Mouse (Mus musculus) retina, adult 2 months (tissue): ENCODE data around the gene Miga1.
"Not testable (repeated sequence)": the region's sequence is repeated elsewhere in the genome, so short reads cannot be mapped to it uniquely, and the experiment has no call there.

Experiments used
- DNase-seq: peaks from one replicate; pipeline ENCODE4 v3.0.0-alpha.2; 2012; ENCODE audit warnings: low read depth, low spot score

The Miga1 gene

GRCm38 (mm10) chr3:152321765-152322547, 18.3 kb downstream of the Miga1 start:
- DNase-seq: no peak

- DNase-seq: no peak
Measured at GRCm38 (mm10) chr3:152320972-152321645, 19.1 kb downstream of the Miga1 start.

DNA sequence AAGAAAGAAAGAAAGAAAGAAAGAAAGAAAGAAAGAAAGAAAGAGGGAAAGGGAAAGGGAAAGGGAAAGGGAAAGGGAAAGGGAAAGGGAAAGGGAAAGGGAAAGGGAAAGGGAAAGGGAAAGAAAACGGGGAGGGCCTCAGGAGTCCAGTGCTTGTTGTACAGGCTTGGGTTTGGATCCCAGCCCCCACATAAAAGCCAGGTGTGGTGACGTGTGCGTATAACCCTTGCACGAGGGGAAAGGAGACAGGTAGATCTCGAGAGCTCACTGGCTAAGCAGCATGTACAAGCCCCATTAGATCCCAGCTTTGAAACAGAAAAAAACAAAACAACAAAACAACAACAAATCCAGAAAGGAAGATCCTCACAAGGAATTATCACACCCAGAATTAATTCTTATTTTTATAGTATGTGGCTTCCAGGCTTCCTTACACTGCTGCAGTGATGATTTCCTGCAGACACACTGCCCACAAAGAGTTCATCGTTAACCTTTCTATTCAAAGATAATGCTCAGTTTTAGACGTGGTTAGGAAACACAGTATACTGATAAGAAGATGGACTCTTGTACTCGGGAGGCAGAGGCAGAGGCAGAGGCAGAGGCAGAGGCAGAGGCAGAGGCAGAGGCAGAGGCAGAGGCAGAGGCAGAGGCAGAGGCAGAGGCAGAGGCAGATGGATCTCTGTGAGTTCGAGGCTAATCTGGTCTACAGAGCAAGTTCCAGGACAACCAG, 23.6 kb downstream of the Miga1 start:
- not testable (repeated sequence) for DNase-seq

- DNase-seq: peak; percentile 57
Measured at GRCm38 (mm10) chr3:152315613-152316012, 24.6 kb downstream of the Miga1 start.

DNA sequence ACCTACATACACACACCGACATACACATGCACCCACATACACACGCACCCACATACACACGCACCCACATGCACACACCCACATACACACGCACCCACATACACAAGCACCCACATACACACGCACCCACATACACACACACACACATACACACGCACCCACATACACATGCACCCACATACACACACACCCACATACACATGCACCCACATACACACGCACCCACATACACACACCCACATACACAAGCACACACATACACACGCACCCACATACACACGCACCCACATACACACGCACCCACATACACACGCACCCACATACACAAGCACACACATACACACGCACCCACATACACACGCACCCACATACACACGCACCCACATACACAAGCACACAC, 25.5 kb downstream of the Miga1 start:
- not testable (repeated sequence) for DNase-seq

DNA sequence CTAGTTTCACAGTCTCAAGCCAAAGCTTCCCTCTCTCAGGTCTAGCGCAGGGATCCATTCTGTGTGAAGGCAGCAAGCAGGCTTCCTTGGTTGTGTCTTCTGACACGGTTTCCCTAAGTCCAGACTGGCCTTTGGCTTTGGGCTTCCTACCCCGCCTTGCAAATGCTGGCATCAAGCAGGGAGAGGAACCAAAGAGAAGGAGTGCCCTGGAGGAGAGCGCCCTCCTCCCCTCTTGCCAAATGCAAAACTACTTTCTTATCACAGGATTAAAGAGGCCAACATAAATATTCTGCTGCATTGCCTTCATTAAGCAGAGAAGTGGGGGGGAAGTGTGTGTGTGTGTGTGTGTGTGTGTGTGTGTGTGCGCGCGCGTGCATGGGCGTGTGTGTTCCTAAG, 31.0 kb downstream of the Miga1 start:
- no peak for DNase-seq

DNA sequence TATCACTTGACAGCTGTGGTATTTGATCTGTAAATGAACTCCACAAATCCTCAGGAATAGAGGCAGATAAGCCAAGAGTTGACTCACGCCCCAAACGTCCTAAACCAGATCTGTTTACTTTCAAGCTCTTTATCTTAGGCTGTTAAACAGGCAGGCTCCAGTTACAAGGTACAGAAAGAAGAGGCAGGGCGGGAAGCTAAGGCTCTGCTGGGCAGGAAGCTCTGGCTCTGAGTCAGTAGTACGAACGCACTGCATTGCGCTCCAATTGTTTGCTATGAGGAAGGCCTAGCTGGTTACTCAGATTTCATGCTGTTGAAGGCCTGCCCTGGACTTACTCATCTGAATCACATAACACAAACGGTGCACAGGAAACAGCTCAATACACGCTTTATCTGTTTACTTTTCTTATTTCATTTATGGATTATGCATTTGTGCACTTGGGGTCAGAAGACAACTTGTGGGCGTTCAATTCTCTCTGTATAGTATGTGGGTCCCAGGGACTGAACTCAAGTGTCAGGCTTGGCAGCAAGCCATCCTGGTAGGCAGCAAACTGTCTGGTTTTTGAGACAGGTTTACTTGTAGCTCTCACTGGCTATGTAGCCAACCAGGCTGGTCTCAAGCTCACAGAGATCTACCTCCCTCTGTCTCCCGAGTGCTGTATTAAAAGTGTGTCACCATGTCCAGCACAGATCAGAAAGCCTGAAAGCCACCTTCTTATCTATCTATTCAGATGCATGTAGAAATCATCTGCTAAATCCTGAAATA, 31.5 kb downstream of the Miga1 start:
- no peak for DNase-seq

DNA sequence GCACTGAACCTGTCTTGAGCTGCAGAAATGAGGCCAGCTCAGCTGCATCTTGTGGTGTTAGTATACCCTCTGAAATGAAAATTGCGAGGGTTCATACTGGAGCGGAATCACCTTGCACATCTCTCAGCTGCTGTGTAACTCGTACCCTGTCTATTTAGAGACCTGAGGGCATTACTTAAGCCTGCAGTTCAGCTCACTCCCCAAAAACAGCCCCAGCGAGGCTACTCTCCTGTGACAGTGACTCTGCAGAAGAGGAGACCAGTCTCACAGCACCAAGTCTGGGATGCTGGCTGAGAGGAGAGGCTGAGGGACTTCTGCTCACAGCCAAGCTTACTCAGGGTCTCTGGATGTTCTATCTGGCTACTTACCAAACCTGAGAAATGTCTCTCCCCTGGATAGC, 34.2 kb downstream of the Miga1 start:
- no peak for DNase-seq

GRCm38 (mm10) chr3:152305080-152305479, 35.1 kb downstream of the Miga1 start:
- no peak for DNase-seq

DNA sequence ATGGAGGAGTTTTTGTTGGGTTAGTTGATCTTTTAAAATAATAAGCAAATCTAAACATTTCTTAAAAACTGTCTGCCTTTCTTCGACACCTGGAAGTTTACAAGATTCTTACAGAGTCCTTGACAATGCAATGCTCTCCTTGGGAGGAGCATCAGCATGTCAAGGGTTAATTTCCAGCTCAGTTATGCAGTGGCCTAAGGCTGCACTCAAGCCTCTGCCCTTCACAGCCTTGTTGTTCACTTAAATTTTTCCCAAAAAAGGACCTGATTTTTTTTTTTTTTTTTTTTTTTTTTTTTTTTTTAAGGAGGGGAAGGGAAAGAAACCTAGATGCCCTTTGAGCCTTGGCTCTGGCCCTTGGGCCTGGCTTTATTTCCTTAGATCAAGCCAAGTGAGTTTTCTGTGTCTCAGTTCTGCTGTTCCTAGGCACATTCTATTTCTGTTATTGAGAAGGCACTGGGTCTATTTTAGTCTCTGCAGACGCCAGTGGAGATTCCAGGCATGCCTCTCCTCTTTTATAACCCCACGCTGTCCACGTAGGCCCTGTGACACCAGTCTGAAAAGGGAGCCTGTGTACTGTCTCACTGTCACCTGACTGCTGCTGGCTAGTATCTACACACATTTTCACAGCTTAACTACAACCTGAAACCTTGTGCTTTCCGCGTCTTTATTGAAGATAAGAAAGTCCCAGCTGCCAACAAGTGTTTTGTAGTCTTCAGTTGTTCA, 36.0 kb downstream of the Miga1 start:
- no peak for DNase-seq

DNA sequence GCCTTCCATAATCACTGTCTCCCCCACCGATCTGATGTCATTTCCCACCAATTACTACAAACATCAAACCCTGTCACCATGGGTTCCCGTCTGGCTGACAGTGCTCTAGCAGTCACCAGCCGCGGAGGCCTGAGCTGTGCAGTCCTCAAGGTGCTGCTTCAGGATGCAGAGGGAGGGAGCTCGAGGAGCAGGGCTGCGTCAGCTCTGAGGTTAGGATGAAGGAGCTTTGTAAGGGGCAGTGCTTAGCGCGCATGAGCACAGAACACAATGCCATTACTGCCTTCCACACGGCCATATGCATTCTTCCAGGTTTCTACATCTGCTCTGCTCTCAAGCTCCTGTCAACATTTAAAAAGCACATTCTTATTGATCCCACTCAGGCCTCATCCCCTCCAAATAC, 37.2 kb downstream of the Miga1 start:
- DNase-seq: no peak

GRCm38 (mm10) chr3:152300376-152301337, 39.5 kb downstream of the Miga1 start:
- no peak for DNase-seq

DNA sequence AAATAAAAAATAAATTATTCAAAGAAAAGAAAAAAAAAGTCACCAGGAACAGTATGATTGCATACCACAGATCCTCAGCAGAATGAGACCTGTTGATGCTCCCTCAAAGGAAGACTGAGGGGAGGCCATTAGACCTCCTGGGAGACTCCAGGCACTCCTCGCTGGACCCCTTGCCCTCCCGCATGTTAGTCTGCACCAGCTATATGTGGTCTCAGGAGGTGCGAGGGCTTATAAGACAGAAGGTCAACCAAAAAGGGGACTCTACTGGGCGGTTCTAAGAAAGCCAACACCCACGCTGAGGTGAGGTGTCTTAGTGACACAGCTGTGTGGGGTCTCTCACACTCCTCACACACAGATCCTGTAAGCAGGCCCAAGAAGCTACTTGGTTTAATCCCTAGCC, 44.3 kb downstream of the Miga1 start:
- DNase-seq: no peak

GRCm38 (mm10) chr3:152294400-152294799, 45.8 kb downstream of the Miga1 start:
- DNase-seq: no peak

DNA sequence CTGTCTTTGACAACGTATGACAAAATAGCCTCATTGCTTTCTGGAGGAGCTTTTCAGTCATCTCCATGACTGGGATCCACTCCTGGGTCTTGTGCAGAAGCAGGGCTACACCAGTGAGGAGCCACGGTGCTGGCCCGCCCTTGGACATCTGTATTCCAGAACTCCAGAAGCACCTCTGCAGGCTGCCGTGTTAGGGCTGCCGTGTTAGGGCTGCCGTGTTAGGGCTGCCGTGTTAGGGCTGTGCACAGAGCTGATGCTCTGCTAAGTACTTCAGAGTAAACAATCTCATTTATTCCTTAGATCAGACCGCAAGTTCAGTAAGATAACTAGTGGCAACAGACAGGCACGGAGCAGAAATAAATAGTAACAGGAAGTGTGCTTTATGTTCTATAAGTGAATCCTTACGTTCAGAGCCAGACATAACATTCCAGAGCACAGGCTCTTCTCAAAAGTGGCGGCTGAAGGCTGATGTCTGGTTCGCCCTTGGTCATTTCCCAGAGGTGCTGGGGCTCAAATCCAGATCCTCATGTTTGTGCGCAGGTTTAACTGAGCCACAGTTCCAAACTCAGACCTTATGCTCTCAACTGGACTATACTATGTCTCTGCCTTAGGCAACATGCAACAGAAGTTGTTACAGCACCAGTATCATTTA, 46.6 kb downstream of the Miga1 start:
- DNase-seq: no peak

- no peak for DNase-seq
Measured at GRCm38 (mm10) chr3:152291895-152292294, 48.3 kb downstream of the Miga1 start.

- no peak for DNase-seq
Measured at GRCm38 (mm10) chr3:152290175-152290798, 49.9 kb downstream of the Miga1 start.

DNA sequence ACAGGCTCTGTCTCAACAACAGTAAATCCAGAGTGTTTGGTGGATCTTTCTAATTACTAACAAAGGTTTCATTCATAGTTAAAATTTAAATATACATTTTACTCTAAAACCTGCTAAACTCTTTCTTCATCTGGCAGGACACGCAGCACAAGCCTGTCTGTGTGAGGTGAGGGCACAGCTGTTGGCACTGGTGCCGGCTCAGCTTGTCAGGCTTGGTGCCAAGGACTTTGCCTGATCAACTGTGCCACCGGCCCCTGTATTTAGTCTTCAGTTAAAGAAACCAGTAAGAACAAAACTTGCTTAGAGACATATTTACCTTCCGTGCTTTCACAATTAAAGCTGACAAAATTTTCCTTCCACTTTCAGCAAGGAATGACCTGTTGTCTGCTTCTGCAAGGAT, 51.5 kb downstream of the Miga1 start:
- no peak for DNase-seq

DNA sequence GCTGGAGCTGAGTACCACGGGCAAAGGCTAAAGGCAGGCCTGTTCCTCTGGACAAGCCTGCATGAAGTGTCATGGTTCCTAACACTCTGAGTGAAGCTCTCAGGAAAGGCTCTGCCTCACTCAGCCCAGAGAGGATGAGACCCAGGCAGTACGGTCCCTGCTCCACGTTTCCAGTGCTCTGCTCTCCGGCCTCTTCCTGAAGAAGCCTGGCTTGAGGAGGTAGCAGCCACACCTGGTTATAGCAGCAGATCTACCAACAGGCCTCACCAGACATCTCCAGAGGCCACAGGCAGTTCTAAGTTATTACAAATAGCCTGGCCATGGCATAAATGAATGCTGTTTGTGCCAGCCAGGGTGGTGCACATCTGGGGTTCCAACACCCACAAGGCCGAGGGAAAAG, 51.9 kb downstream of the Miga1 start:
- no peak for DNase-seq
